Mouse (Mus musculus) cortical plate, adult 2 months (tissue): Measurements from ENCODE around the gene Rexo1.

Experiments
- CTCF ChIP-seq: fragments of 200-500 bp; IDR thresholded peaks from 2 replicates; pipeline ENCODE4 v1.5.1; 2011; ENCODE audit warnings: mild to moderate bottlenecking, control low read depth, low read length; ENCODE audit not compliant: insufficient read depth; ENCODE audit errors: extremely low read depth
- POLR2A ChIP-seq: fragments of 200-500 bp; IDR thresholded peaks from 2 replicates; pipeline ENCODE4 v1.6.1; 2011; ENCODE audit warnings: mild to moderate bottlenecking, low read length, control low read depth; ENCODE audit not compliant: insufficient read depth; ENCODE audit errors: extremely low read depth

- TF ChIP-seq CTCF, result no peak
- peak; percentile 62 for TF ChIP-seq POLR2A
Observed at GRCm38 (mm10) chr10:80602698-80603325, 41.5 kb upstream of the Rexo1 start, which contains the start of the genes Scamp4 and Adat3.
